Mouse (Mus musculus): ENCODE data around the gene Fam57b. TPM values are rescaled to one million over a fixed set of nuclear protein-coding genes. Genes with fewer than 3 reads are reported as not detected.

Fam57b gene
- polyA plus RNA-seq, 1 experiment from 2014 or later = 0.29 TPM

Other genes with a start within 250 kb of the Fam57b start
- 129 and 135 TPM in 2 replicates for gene Eif3c, start 231.3 kb upstream of the Fam57b start, polyA plus RNA-seq (2015; fragmentation: Nextera tagmentation; extraction: Ambion mirVana)
- gene Apobr, start 212.7 kb upstream of the Fam57b start, polyA plus RNA-seq (2015; fragmentation: Nextera tagmentation; extraction: Ambion mirVana) = 0.15 and 0.33 TPM in 2 replicates
- gene Cln3, start 211.9 kb upstream of the Fam57b start, polyA plus RNA-seq (2015; fragmentation: Nextera tagmentation; extraction: Ambion mirVana) = 19.4 and 22.1 TPM in 2 replicates
- not detected in 2 replicates for gene Il27, start 202.7 kb upstream of the Fam57b start, polyA plus RNA-seq (2015; fragmentation: Nextera tagmentation; extraction: Ambion mirVana)
- 6.2 and 9.3 TPM in 2 replicates for gene Nupr1, start 166.8 kb upstream of the Fam57b start, polyA plus RNA-seq (2015; fragmentation: Nextera tagmentation; extraction: Ambion mirVana)
- gene Sgf29, start 148.4 kb upstream of the Fam57b start, polyA plus RNA-seq (2015; fragmentation: Nextera tagmentation; extraction: Ambion mirVana) = 27.7 and 28.8 TPM in 2 replicates
- 5.8 and 6.2 TPM in 2 replicates for gene Sult1a1, start 121.2 kb upstream of the Fam57b start, polyA plus RNA-seq (2015; fragmentation: Nextera tagmentation; extraction: Ambion mirVana)
- gene Bola2, start 102.3 kb upstream of the Fam57b start, polyA plus RNA-seq (2015; fragmentation: Nextera tagmentation; extraction: Ambion mirVana) = 109 and 124 TPM in 2 replicates
- 6.9 and 7.1 TPM in 2 replicates for gene Slx1b, start 101.9 kb upstream of the Fam57b start, polyA plus RNA-seq (2015; fragmentation: Nextera tagmentation; extraction: Ambion mirVana)
- gene Coro1a, start 89.9 kb upstream of the Fam57b start, polyA plus RNA-seq (2015; fragmentation: Nextera tagmentation; extraction: Ambion mirVana) = 11.8 and 16.6 TPM in 2 replicates
- 57.5 and 65.5 TPM in 2 replicates for gene Mapk3, start 38.1 kb upstream of the Fam57b start, polyA plus RNA-seq (2015; fragmentation: Nextera tagmentation; extraction: Ambion mirVana)
- 1.2 and 1.4 TPM in 2 replicates for gene Gdpd3, start 31.3 kb upstream of the Fam57b start, polyA plus RNA-seq (2015; fragmentation: Nextera tagmentation; extraction: Ambion mirVana)
- gene Ypel3, start 20.7 kb upstream of the Fam57b start, polyA plus RNA-seq (2015; fragmentation: Nextera tagmentation; extraction: Ambion mirVana) = 79.1 and 86.2 TPM in 2 replicates
- 0.32 and 0.33 TPM in 2 replicates for gene Tbx6, start 16.2 kb upstream of the Fam57b start, polyA plus RNA-seq (2015; fragmentation: Nextera tagmentation; extraction: Ambion mirVana)
- gene Ppp4c, start 5.2 kb upstream of the Fam57b start, polyA plus RNA-seq (2015; fragmentation: Nextera tagmentation; extraction: Ambion mirVana) = 151 and 166 TPM in 2 replicates
- not detected in 2 replicates for gene 4930451I11Rik, start 34.0 kb downstream of the Fam57b start, polyA plus RNA-seq (2015; fragmentation: Nextera tagmentation; extraction: Ambion mirVana)
- 0.15 and 0.17 TPM in 2 replicates for gene Doc2a, start 49.7 kb downstream of the Fam57b start, polyA plus RNA-seq (2015; fragmentation: Nextera tagmentation; extraction: Ambion mirVana)
- 18.8 and 23.1 TPM in 2 replicates for gene Hirip3, start 64.3 kb downstream of the Fam57b start, polyA plus RNA-seq (2015; fragmentation: Nextera tagmentation; extraction: Ambion mirVana)
- 55.6 and 55.8 TPM in 2 replicates for gene Ino80e, start 64.7 kb downstream of the Fam57b start, polyA plus RNA-seq (2015; fragmentation: Nextera tagmentation; extraction: Ambion mirVana)
- 31.8 and 32.1 TPM in 2 replicates for gene Taok2, start 87.0 kb downstream of the Fam57b start, polyA plus RNA-seq (2015; fragmentation: Nextera tagmentation; extraction: Ambion mirVana)
- gene Tmem219, start 125.2 kb downstream of the Fam57b start, polyA plus RNA-seq (2015; fragmentation: Nextera tagmentation; extraction: Ambion mirVana) = 20.4 and 21.5 TPM in 2 replicates
- 13.1 and 14.0 TPM in 2 replicates for gene Kctd13, start 131.2 kb downstream of the Fam57b start, polyA plus RNA-seq (2015; fragmentation: Nextera tagmentation; extraction: Ambion mirVana)
- gene Asphd1, start 151.9 kb downstream of the Fam57b start, polyA plus RNA-seq (2015; fragmentation: Nextera tagmentation; extraction: Ambion mirVana) = 0.20 TPM in 2 replicates
- 0.19 and 0.73 TPM in 2 replicates for gene Sez6l2, start 152.9 kb downstream of the Fam57b start, polyA plus RNA-seq (2015; fragmentation: Nextera tagmentation; extraction: Ambion mirVana)
- gene Cdipt, start 178.2 kb downstream of the Fam57b start, polyA plus RNA-seq (2015; fragmentation: Nextera tagmentation; extraction: Ambion mirVana) = 69.5 and 79.9 TPM in 2 replicates
- 0.59 and 1.7 TPM in 2 replicates for gene Cdiptos, start 178.4 kb downstream of the Fam57b start, polyA plus RNA-seq (2015; fragmentation: Nextera tagmentation; extraction: Ambion mirVana)
- 11.2 and 11.9 TPM in 2 replicates for gene Mvp, start 217.0 kb downstream of the Fam57b start, polyA plus RNA-seq (2015; fragmentation: Nextera tagmentation; extraction: Ambion mirVana)
- 0.38 and 0.44 TPM in 2 replicates for gene Pagr1b, start 218.8 kb downstream of the Fam57b start, polyA plus RNA-seq (2015; fragmentation: Nextera tagmentation; extraction: Ambion mirVana)
- gene Pagr1a, start 219.7 kb downstream of the Fam57b start, polyA plus RNA-seq (2015; fragmentation: Nextera tagmentation; extraction: Ambion mirVana) = 55.6 and 76.2 TPM in 2 replicates
- 13.8 and 25.7 TPM in 2 replicates for gene Gm42742, start 223.4 kb downstream of the Fam57b start, polyA plus RNA-seq (2015; fragmentation: Nextera tagmentation; extraction: Ambion mirVana)
- gene Prrt2, start 223.5 kb downstream of the Fam57b start, polyA plus RNA-seq (2015; fragmentation: Nextera tagmentation; extraction: Ambion mirVana) = 1.6 TPM in 2 replicates
- 31.0 and 34.5 TPM in 2 replicates for gene Maz, start 229.4 kb downstream of the Fam57b start, polyA plus RNA-seq (2015; fragmentation: Nextera tagmentation; extraction: Ambion mirVana)
- 72.4 and 79.2 TPM in 2 replicates for gene Kif22, start 244.8 kb downstream of the Fam57b start, polyA plus RNA-seq (2015; fragmentation: Nextera tagmentation; extraction: Ambion mirVana)